Mouse (Mus musculus) urinary bladder, postnatal 10 days (tissue): ENCODE data around the gene Cldn9.

Experiments
- DNase-seq: peaks from one replicate; pipeline ENCODE4 v3.0.0; 2022; ENCODE audit warnings: low spot score

Cldn9 gene

DNA sequence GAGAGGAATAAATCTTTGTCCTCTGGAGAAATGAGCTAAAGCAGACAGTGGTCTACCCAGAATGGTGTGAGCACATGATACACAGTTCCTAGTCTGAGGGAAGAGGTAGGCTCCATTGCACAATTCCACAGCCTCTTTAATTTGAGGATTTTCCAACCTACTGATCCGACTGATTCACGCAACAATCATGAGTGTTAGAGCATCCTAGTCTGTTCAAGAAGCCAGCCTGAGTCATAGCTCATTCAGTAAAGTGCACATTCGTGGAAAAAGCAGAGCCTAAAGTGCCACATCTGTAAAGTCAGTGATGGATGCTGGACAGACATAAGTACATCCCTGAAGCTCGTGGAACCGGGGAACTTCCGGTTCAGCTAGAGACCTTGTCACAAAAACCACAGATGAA is 32.5 kb downstream of the Cldn9 start:
- DNase-seq, result no peak

GRCm38 (mm10) chr17:23645894-23646293 is 37.9 kb downstream of the Cldn9 start:
- no peak for DNase-seq

DNA sequence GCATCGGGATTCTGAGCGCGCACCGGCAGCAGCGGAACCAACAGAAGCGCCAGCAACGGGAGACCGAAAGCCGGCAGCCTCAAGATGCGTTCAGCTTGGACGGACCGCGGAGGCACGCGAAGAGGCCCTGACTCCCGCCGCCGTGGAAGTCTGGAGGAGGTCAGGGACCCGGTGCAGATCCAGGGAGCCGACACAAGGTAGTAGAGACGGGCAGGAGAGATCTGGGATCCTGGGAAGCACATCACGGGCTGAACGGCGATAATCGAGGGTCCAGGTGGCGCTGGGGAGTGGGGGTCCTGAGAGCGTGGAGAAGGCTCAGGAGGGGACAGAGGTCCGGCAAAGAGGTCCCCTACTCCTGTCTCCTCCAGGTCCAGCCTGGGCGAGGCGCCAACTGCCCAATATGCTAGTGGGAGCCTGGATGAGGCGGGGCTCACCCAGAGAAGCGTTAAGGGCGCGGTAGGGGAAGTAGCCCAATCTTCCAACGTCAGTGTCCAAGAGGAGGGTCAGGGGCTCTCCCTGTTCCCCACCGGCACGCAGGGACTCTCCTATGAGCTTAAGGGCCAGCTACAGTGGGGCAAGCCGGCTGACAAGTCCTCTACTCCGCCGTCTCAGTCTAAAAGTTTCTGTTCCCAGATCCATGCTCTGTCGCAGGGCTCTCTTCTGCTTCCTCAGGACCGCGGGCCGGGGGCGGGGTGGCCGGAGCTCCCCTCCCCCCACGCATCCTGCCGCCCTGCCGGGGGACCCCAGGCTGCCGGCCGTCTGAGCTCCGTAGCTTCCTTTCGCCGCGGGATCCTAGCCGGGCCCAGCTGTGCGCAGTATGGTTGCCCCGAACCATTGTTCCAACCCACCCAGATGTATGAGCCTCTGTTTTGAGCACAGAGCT is 39.0 kb downstream of the Cldn9 start, which contains the start of gene Mmp25:
TSS of gene Mmp25 (minus strand) at position 665 of the 883 bp plus-strand sequence.
- DNase-seq, result no peak
